ENCODE assay signal across 9 mouse cellular contexts in the genomic region with DNA sequence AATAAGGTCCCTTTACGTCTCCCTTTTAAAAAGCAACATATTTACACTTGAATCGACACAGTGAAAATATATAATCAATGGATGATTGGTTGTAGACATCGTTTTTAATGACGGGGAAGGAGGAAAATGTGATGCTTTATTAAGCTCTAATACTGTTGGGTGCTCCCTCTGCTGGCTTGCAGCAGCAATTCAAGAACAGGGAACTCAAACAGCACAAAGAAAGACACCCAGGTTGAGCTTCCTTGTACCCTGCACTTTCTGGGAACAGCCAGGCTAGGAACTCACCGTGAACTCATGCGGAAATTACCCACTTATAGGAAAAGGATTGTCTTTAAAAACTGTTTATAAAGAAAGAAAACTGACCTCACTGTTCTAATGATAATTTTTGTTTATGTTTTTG.
DNase-seq lines count a peak whose midpoint lies in the region; ATAC-seq and TF ChIP-seq lines count a peak whose summit lies in the region.
"Had no signal": no experiment of that assay in that cellular context is flagged by ENCODE, and none has a peak within 500 bp of the region (broad histone marks: within the 10 kb centered on the region; RNA-seq: fewer than 3 reads in every experiment).

No protein-coding gene starts in this region.

- H3K79me2 ChIP-seq in CH12.LX (replicated peaks; ENCODE audit: control insufficient read depth, extremely low read depth, insufficient read depth, poor library complexity, severe bottlenecking) = no peaks in the 10 kb centered on the region

- in situ Hi-C loops in CH12.LX (cut with MboI; ENCODE audit: low pct_ligation_motif_present, low pct_unique_long_range_greater_than_20kb, low sequenced_read_pairs) = no loop called here

- WGBS in heart, embryonic 10.5 days = 30% methylated on average over 6 of the region's 6 CpGs
- WGBS in heart, embryonic 12.5 days = 24% methylated on average over 6 of the region's 6 CpGs
- WGBS in stomach, embryonic 15.5 days = 17% methylated on average over 6 of the region's 6 CpGs

- H3K4me1 ChIP-seq in heart, embryonic 10.5 days = peaks cover 8% of the 10 kb centered on the region; the same call in 1 of the 2 replicates
- 0 out of 2 replicates have a peak, but pooled peaks cover 3% of the 10 kb centered on the region for H3K4me1 ChIP-seq in heart, embryonic 12.5 days (replicated peaks)
- H3K4me1 ChIP-seq in CH12.LX (ENCODE audit: control insufficient read depth in 1 of 2, insufficient read depth in 2 of 2) = peaks cover 12 to 45% of the 10 kb centered on the region in 2 experiments
- H3K4me1 ChIP-seq in stomach, embryonic 15.5 days = no peaks in the 10 kb centered on the region

- TF ChIP-seq RAD21 in CH12.LX (IDR thresholded peaks at IDR 0.05; ENCODE audit: low read depth, low read length) = peak; percentile 52

- peak; percentile 22 to 70; a peak in 2 of 4 replicates for TF ChIP-seq CTCF in CH12.LX (conservative IDR thresholded peaks at IDR 0.05 in 1 of 2, IDR thresholded peaks at IDR 0.05 in 1 of 2; ENCODE audit: low read depth in 2 of 2, low read length in 2 of 2)

- H3K9ac ChIP-seq in heart, embryonic 12.5 days = no peak overlapping the region
- H3K9ac ChIP-seq in CH12.LX (ENCODE audit: insufficient read depth, low read depth) = no peak overlapping the region
- no peak overlapping the region for H3K9ac ChIP-seq in stomach, embryonic 15.5 days

- dilution Hi-C loops in CH12.LX (cut with MboI; ENCODE audit: extremely low pct_ligation_motif_present, extremely low pct_unique_long_range_greater_than_20kb, low sequenced_read_pairs) = no loop called here

- ATAC-seq in heart, embryonic 12.5 days (ENCODE audit: insufficient number of reproducible peaks, low FRiP score) = no peak
- peak; percentile 67 for ATAC-seq in megakaryocyte, adult 5-6 weeks (ENCODE audit: poor library complexity, severe bottlenecking)
- no peak for ATAC-seq in stomach, embryonic 15.5 days (ENCODE audit: insufficient read depth, low FRiP score, low read depth)

- H3K4me3 ChIP-seq in heart, embryonic 10.5 days = no peak overlapping the region
- no peak overlapping the region for H3K4me3 ChIP-seq in heart, embryonic 12.5 days
- H3K4me3 ChIP-seq in CH12.LX (replicated peaks in 1 of 3; ENCODE audit: low read depth in 2 of 3, low read length in 2 of 3, poor library complexity in 1 of 3) = no peak overlapping the region
- no peak overlapping the region for H3K4me3 ChIP-seq in stomach, embryonic 15.5 days (replicated peaks)

- H3K36me3 ChIP-seq in heart, embryonic 10.5 days = no peaks in the 10 kb centered on the region
- H3K36me3 ChIP-seq in heart, embryonic 12.5 days = no peaks in the 10 kb centered on the region
- no peaks in the 10 kb centered on the region for H3K36me3 ChIP-seq in CH12.LX (replicated peaks in 1 of 2; ENCODE audit: control insufficient read depth in 1 of 2, insufficient read depth in 1 of 2, low read length in 1 of 2)
- no peaks in the 10 kb centered on the region for H3K36me3 ChIP-seq in stomach, embryonic 15.5 days

- H3K27me3 ChIP-seq in heart, embryonic 10.5 days (ENCODE audit: insufficient read depth, poor library complexity, severe bottlenecking) = no peaks in the 10 kb centered on the region
- H3K27me3 ChIP-seq in heart, embryonic 12.5 days (replicated peaks) = no peaks in the 10 kb centered on the region
- H3K27me3 ChIP-seq in CH12.LX (replicated peaks) = no peaks in the 10 kb centered on the region
- no peaks in the 10 kb centered on the region for H3K27me3 ChIP-seq in stomach, embryonic 15.5 days (replicated peaks)

- intact Hi-C loops in gastrocnemius, postnatal 14 days (cut with DNase I; ENCODE audit: low total_unique reads) = loop anchor here (5.0 to 10.0 kb wide), 2 partner anchors 58 to 126 kb away; no protein-coding TSS in a partner anchor

- 0 out of 2 replicates have a peak overlapping the region, but pooled peaks have one; percentile 38 for H3K27ac ChIP-seq in heart, embryonic 10.5 days
- H3K27ac ChIP-seq in heart, embryonic 12.5 days (ENCODE audit: poor library complexity, severe bottlenecking) = no peak overlapping the region
- no peak overlapping the region for H3K27ac ChIP-seq in CH12.LX (ENCODE audit: insufficient read depth, low read depth)
- H3K27ac ChIP-seq in stomach, embryonic 15.5 days = peak overlapping the region; percentile 51; the same call in 1 of the 2 replicates
- H3K27ac ChIP-seq: macrophage had no signal

- H3K9me3 ChIP-seq in heart, embryonic 10.5 days = no peaks in the 10 kb centered on the region
- H3K9me3 ChIP-seq in heart, embryonic 12.5 days (replicated peaks) = no peaks in the 10 kb centered on the region
- peaks cover 4% of the 10 kb centered on the region for H3K9me3 ChIP-seq in CH12.LX (replicated peaks; ENCODE audit: low read length)
- no peaks in the 10 kb centered on the region for H3K9me3 ChIP-seq in stomach, embryonic 15.5 days

- TF ChIP-seq EP300 in CH12.LX (IDR thresholded peaks at IDR 0.05; ENCODE audit: low read length) = no peak

- no peak for DNase-seq in heart, embryonic 10.5 days (ENCODE audit: low spot score)
- DNase-seq in CH12.LX (ENCODE audit: extremely low read depth) = peak; percentile 65
- peak; percentile 64 to 68 for DNase-seq in cerebellum, postnatal 10 days
- peak; percentile 24 for DNase-seq in gastrocnemius, postnatal 14 days
- peak; percentile 64 for DNase-seq in kidney, postnatal 10 days

- no peak for TF ChIP-seq POLR2A in CH12.LX (IDR thresholded peaks at IDR 0.05; ENCODE audit: low read depth, low read length)

- no peak overlapping the region for H3K4me2 ChIP-seq in heart, embryonic 12.5 days
- no peak overlapping the region for H3K4me2 ChIP-seq in CH12.LX (ENCODE audit: insufficient read depth, low read depth, poor library complexity, severe bottlenecking)
- H3K4me2 ChIP-seq in stomach, embryonic 15.5 days = no peak overlapping the region

TF ChIP-seq in CH12.LX, 34 proteins besides CTCF, POLR2A, EP300 and RAD21:
- TF ChIP-seq ELF1 (IDR thresholded peaks at IDR 0.05; ENCODE audit: low read depth, low read length) (no peak), SMC3 (IDR thresholded peaks at IDR 0.05; ENCODE audit: low read depth, low read length) (peak; percentile 76)

Comparison
In these comparisons a context has a peak if more than half of its experiments do, and no peak if none do; other contexts are left out.
1. H3K27ac ChIP-seq: peak in heart, embryonic 10.5 days (single experiment) and stomach, embryonic 15.5 days (single experiment); none in heart, embryonic 12.5 days (single experiment) and CH12.LX (single experiment).